Mouse (Mus musculus) kidney, postnatal 0 days (tissue): ENCODE results near the gene Btf3. TPM values are rescaled to one million over a fixed set of nuclear protein-coding genes. Genes with fewer than 3 reads are reported as not detected.

ENCODE experiments used
- ATAC-seq: fragments of 200-750 bp; cut with Nextera tagmentation; replicated peaks from 2 replicates; pipeline ENCODE4 v1.8.0; 2017; ENCODE audit warnings: low read depth, moderate number of reproducible peaks, moderate TSS enrichment, moderate library complexity; ENCODE audit not compliant: low FRiP score
- DNase-seq: peaks from one replicate; pipeline ENCODE4 v3.0.0-alpha.2; 2016; ENCODE audit warnings: low spot score
- H3K27ac ChIP-seq: fragments of 300-500 bp; sonication (generic); 2 replicates; pipeline ENCODE4 v1.5.1; 2014; ENCODE audit warnings: mild to moderate bottlenecking
- H3K27me3 ChIP-seq: fragments of 300-500 bp; sonication (generic); 2 replicates; pipeline ENCODE4 v1.6.1; 2014; ENCODE audit warnings: low read length, mixed read lengths; ENCODE audit not compliant: insufficient read depth
- H3K36me3 ChIP-seq: fragments of 300-500 bp; sonication (generic); 2 replicates; pipeline ENCODE4 v1.6.1; 2014; ENCODE audit warnings: low read length, mixed read lengths; ENCODE audit not compliant: insufficient read depth
- H3K4me1 ChIP-seq: fragments of 300-500 bp; sonication (generic); replicated peaks from 2 replicates; pipeline ENCODE4 v1.6.1; 2014; ENCODE audit warnings: antibody characterized with exemption, low read length, mixed read lengths; ENCODE audit not compliant: insufficient read depth
- H3K4me2 ChIP-seq: fragments of 300-500 bp; sonication (generic); 2 replicates; pipeline ENCODE4 v1.6.1; 2014; ENCODE audit warnings: mild to moderate bottlenecking, low read length, moderate library complexity, mixed read lengths
- H3K4me3 ChIP-seq: fragments of 300-500 bp; sonication (generic); replicated peaks from 2 replicates; pipeline ENCODE4 v1.5.1; 2014; ENCODE audit warnings: low read depth, low read length
- H3K9ac ChIP-seq: fragments of 300-500 bp; sonication (generic); 2 replicates; pipeline ENCODE4 v1.6.1; 2014; ENCODE audit warnings: low read depth, low read length
- H3K9me3 ChIP-seq: fragments of 300-500 bp; sonication (generic); replicated peaks from 2 replicates; pipeline ENCODE4 v1.6.1; 2016; ENCODE audit warnings: low read length, inconsistent platforms, mixed read lengths
- CTCF ChIP-seq: IDR thresholded peaks from 2 replicates; pipeline ENCODE4 v1.5.1; 2016; ENCODE audit warnings: antibody characterized with exemption, low read depth, mild to moderate bottlenecking, moderate library complexity
- WGBS: fragments of 180-500 bp; shearing (Covaris S2); extraction: QIAGEN DNeasy Blood & Tissue Kit; methylation state at CpG from one replicate; pipeline ENCODE4 v1.1.7; 2014; 5-methylcytosine and 5-hydroxymethylcytosine counted together
- polyA plus RNA-seq: library from polyadenylated mRNA; unstranded; fragments of >200 nt; fragmentation: Nextera tagmentation; extraction: Ambion mirVana; gene quantifications from 2 replicates; pipeline ENCODE4 v1.2.1, GENCODE M21; 2015

Gene Btf3
- polyA plus RNA-seq, 1 experiment from 2014 or later, result 788 TPM

DNA sequence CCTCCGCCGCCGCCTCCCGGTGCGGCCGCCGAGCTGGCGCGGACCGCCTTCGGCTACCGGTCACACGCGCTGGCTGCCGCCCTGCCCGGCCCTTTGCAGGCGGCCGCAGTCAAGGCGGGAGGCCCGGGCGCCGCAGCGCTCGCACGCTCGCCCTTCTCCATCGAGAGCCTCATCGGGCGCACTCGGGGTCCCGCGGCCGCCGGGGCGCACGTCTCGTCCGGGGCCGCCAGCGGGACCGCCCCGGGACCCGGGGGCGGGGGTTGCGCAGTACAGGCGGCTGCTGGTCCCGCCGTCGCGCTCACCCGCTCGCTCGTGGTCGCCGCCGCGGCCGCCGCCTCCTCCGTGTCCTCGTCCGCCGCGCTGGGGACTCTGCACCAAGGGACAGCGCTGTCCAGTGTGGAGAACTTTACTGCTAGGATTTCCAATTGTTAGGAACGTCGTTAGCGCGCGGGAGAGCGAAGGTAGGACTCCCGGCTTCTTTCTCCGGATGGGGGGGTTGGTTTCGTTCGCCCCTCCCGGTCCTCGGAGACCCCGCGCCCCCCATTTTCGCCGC is 38.8 kb upstream of the Btf3 start:
- WGBS, result under 1% methylated on average over 76 of the region's 81 CpGs
- peak overlapping the region; percentile 75 for H3K27ac ChIP-seq
- ATAC-seq, result no peak

DNA sequence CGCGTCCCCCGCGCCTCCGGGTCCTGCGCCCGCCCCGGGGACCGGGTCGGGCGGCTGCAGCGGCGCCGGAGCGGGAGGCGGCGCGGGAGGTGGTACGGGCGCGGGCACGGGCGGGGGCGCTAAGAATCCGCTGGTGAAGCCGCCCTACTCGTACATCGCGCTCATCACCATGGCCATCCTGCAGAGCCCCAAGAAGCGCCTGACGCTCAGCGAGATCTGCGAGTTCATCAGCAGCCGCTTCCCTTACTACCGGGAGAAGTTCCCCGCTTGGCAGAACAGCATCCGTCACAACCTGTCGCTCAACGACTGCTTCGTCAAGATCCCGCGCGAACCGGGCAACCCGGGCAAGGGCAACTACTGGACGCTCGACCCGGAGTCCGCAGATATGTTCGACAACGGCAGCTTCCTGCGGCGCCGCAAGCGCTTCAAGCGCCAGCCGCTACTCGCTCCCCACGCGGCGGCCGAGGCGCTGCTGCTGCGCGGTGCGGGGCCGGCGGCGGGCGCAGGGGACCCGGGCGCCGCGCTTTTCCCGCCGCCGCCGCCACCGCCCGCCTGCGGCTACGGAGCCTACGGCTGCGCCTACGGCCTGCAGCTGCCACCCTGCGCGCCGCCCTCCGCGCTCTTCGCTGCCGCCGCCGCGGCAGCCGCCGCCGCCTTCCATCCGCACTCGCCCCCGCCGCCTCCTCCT is 38.2 kb upstream of the Btf3 start:
- H3K4me2 ChIP-seq, result peak overlapping the region; percentile 85
- H3K9ac ChIP-seq, result peak overlapping the region; percentile 73
- H3K4me3 ChIP-seq, result peak overlapping the region; percentile 63
- peaks cover 14% of the 10 kb centered on the region; the same call in 1 of the 2 replicates for H3K4me1 ChIP-seq
- peak; percentile 19; the same call in 1 of the 2 replicates for ATAC-seq
- no peak for DNase-seq
- 1% methylated on average over 55 of the region's 102 CpGs for WGBS
- peak overlapping the region; percentile 75 for H3K27ac ChIP-seq
- H3K9me3 ChIP-seq, result no peaks in the 10 kb centered on the region
- TF ChIP-seq CTCF, result no peak
- no peaks in the 10 kb centered on the region for H3K36me3 ChIP-seq
- peaks cover 73% of the 10 kb centered on the region for H3K27me3 ChIP-seq

More for the DNA sequence above, 38.8 kb upstream of the Btf3 start:
- peaks cover 72% of the 10 kb centered on the region for H3K27me3 ChIP-seq
- no peak for DNase-seq
- H3K4me1 ChIP-seq, result peaks cover 14% of the 10 kb centered on the region; the same call in 1 of the 2 replicates
- no peaks in the 10 kb centered on the region for H3K36me3 ChIP-seq
- peak overlapping the region; percentile 63 for H3K4me3 ChIP-seq
- peak overlapping the region; percentile 85 for H3K4me2 ChIP-seq
- TF ChIP-seq CTCF, result no peak
- H3K9ac ChIP-seq, result peak overlapping the region; percentile 73
- no peaks in the 10 kb centered on the region for H3K9me3 ChIP-seq

DNA sequence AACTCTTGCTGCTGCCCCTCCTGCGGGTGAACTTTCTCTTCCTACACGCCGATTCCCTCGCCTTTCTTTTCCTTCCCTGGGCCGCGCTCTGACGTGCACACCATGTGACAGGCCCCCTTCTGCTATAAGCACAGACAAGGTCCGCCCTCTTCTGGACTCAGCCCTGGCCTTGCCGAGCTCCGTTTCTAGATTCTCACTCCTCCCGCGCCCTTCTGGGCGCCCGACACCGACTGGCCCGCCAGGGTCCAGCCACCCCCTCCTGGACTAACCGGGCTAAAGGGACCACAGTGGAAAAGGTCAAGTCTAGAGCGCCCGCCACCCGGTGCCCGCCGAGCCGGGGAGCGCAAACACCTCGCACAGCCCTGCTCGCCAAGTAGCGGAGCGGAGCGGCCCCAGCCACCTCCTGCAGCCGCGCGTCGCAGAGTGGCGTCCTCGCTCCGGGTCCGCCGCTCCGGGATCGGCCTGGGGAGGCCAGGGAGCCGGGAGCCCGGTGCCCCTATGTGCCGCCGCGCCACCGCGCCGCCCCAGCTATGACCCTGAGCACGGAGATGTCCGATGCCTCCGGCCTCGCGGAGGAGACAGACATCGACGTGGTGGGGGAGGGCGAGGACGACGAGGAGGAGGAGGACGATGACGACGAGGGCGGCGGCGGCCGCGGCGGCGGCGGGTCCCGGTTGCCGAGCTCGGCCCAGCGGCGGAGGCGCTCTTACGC is 37.4 kb upstream of the Btf3 start, which contains the start of gene Foxd1:
Gene Foxd1, plus strand, starts transcription at position 153 of the 712 bp plus-strand sequence.
- WGBS, result under 1% methylated on average over 62 of the region's 76 CpGs
- ATAC-seq (peak; percentile 90), DNase-seq (peak; percentile 95)
- H3K9ac ChIP-seq, result peak within 1 kb of the TSS; percentile 73
- peak within 1 kb of the TSS; percentile 63 for H3K4me3 ChIP-seq
- peak within 1 kb of the TSS; percentile 75 for H3K27ac ChIP-seq
- peak; percentile 34; the same call in 1 of the 2 replicates for TF ChIP-seq CTCF
- H3K9me3 ChIP-seq, result no peaks in the 10 kb centered on the region
- peaks cover 76% of the 10 kb centered on the region for H3K27me3 ChIP-seq
- H3K4me1 ChIP-seq, result peaks cover 14% of the 10 kb centered on the region; the same call in 1 of the 2 replicates
- peak within 1 kb of the TSS; percentile 85 for H3K4me2 ChIP-seq
- H3K36me3 ChIP-seq, result no peaks in the 10 kb centered on the region

DNA sequence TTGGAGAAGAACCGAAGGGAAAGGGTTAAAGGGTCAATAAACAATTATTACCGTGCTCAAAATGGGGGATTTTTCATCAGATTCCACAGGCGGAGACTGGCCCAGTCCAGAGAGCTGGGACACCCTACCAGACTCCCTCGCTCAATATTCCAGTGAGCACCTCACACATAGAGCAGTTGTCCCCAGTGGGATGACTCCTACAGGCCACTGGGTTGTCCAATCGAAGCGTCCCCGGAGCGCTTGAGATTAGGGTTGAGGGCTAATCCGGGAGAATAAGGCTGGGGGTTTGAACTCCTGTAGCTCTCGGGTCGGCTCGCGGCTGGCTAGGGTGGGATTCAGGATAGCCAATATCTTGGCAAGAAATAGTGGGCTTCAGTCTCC is 36.9 kb upstream of the Btf3 start:
- no peak for TF ChIP-seq CTCF
- peak; percentile 15; the same call in 1 of the 2 replicates for ATAC-seq
- Histone ChIP-seq H3K4me2 (peak overlapping the region; percentile 85), H3K9ac (no peak overlapping the region), H3K27ac (no peak overlapping the region), H3K36me3 (no peaks in the 10 kb centered on the region), H3K9me3 (no peaks in the 10 kb centered on the region), H3K27me3 (peaks cover 74% of the 10 kb centered on the region), H3K4me3 (peak overlapping the region; percentile 63), H3K4me1 (peaks cover 14% of the 10 kb centered on the region; the same call in 1 of the 2 replicates)
- WGBS, result under 1% methylated on average over 13 of the region's 13 CpGs
- no peak for DNase-seq

DNA sequence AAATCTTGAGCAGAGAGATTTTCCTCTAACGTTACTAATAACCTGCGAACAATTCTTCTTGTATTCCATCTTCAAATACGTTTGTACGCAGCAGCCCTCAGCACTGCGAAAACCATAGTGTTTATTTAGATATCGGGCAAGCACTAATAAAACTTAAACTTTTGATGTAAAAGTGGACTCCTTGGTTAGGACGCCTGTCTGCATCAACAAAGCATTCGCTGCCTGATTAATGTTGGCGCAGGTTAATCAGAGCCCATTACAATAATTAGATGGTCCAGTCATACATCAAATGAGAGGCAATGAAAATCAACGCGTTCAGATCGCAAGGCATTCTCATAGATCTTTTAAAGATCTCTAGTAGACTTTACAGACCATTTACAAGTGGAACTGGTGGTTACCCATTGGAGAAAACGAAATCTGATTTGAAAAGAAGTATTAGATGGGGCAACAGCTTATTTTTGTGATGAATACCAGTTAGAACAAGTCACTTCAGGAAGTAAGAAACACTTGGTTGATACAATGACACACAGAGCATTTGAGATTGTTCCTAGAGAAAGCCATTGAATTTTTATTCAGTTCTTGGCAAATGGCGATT is 35.7 kb upstream of the Btf3 start:
- Histone ChIP-seq H3K27me3 (peaks cover 64% of the 10 kb centered on the region), H3K9ac (no peak overlapping the region), H3K4me1 (peaks cover 14% of the 10 kb centered on the region; the same call in 1 of the 2 replicates), H3K36me3 (no peaks in the 10 kb centered on the region), H3K27ac (no peak overlapping the region), H3K9me3 (no peaks in the 10 kb centered on the region), H3K4me3 (no peak overlapping the region), H3K4me2 (no peak overlapping the region)
- TF ChIP-seq CTCF, result no peak
- no peak for DNase-seq
- no peak for ATAC-seq
- 13% methylated on average over 14 of the region's 14 CpGs for WGBS

DNA sequence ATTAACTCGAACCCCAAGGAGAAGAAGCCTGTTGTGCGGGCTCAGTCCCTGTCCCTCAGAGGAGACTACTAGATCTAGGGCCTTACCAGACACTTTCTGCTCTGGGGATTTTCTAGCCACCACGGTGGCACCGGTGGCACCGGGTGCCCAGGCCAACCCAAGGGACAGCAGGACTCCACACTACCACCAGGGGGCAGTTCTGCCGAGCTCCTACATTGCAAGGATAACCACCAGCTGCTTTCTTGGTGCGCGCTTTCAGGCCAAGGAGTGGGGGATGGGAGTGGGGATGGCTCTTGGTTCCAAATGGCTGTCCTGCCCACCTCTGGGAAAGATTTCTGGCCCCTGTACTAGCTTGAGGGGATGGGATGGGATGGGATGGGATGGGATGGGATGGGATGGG is 34.7 kb upstream of the Btf3 start:
- H3K27me3 ChIP-seq, result peaks cover 58% of the 10 kb centered on the region
- H3K27ac ChIP-seq, result no peak overlapping the region
- no peak overlapping the region for H3K4me3 ChIP-seq
- peak; percentile 74 for TF ChIP-seq CTCF
- WGBS, result 21% methylated on average over 8 of the region's 8 CpGs
- no peak for ATAC-seq
- H3K9me3 ChIP-seq, result no peaks in the 10 kb centered on the region
- DNase-seq, result no peak
- H3K9ac ChIP-seq, result no peak overlapping the region
- H3K36me3 ChIP-seq, result no peaks in the 10 kb centered on the region
- peaks cover 14% of the 10 kb centered on the region; the same call in 1 of the 2 replicates for H3K4me1 ChIP-seq
- H3K4me2 ChIP-seq, result no peak overlapping the region
